Mouse (Mus musculus) gastrocnemius, postnatal 14 days (tissue): Measurements from ENCODE around the gene Aspg. TPM values are rescaled to one million over a fixed set of nuclear protein-coding genes. Genes with fewer than 3 reads are reported as not detected.

Source experiments
- DNase-seq: peaks from one replicate; pipeline ENCODE4 v3.0.0; 2021; ENCODE audit warnings: mixed read lengths
- intact Hi-C: fragments of 180-260 bp; cut with DNase I; formaldehyde crosslinking; loops from one replicate; pipeline ENCODE4 v1.15.1; 2025; ENCODE audit warnings: low total_unique reads
- total RNA-seq, 2 experiments: library from RNA; stranded (reverse); gene quantifications; 2 replicates each; pipeline ENCODE4 v1.2.3; 2021

The Aspg gene
- total RNA-seq, 2 experiments from 2014 or later: not detected

DNA sequence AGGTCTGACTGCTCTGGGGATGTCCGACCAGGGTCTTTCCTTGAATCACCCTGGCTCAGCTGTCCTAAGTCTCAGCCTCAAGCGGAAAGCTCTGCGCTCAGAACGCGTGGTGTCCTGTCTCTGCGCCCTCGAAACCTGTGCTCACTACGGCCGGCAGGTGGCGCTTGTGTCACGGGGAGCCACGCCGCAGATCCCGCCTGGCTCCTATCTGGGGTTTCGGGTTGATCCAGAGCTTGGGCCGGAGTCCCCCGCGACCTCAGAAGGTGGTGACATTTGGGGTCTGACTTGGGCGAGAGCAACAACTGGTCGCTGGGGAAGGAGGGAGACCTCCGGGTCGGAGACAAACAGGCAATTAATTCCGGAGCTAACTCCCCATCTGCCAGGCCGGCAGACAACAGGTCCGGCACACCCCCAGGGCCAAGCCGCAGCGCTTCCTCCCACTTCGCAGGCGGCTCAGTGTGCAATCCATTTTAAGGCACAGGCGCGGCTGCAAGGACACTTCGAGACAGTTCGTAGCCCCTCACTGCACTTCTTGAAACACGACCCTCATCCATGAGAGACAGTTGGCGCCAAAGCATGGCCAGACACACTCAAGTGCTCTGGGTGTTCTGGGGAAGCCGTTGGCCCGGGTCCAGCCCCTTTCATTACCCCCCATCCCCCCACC lies 38.9 kb downstream of the Aspg start:
- intact Hi-C loops: loop anchor here (2.0 kb wide), 1 partner anchor 399 kb away; no protein-coding TSS in a partner anchor
- DNase-seq: peak; percentile 83

DNA sequence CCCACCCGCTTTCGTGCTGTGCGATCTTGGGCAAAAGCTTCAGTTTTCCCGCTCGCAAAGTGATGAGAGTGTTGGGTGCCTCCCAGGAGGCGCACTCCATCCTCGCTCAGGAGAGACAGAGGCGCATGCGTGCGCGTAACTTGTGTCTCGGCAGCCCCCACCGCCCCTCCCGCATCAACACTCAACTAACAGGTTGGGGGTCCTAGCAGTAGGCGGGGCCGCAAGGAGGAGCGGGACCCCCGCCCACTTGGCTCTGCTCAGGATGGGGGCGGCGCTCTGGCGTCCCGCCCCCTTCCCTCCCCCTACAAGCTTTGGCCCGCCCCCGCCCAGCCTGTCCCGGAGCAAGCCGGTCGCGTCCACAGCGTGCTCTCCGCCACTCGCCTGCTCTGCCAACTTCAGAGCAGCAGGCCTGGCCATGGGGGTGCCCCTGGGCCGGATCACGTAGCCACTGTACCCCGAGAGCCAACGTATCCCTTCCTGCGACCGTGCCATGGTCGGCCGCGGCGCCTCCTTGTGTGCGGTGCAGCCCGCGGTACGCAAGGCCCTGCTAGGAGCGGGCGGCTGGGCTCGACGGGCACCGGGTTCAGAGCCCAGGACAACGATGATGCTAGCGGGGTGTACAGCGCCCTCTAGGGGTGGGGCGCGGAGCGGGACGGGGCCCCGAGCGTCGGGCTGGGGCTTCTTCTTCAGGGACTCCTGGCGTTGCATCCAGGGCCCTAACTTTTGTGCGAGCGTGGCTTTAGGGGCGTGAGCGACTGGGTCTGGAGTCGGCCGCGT lies 39.6 kb downstream of the Aspg start, which contains the start of gene Kif26a:
Gene Kif26a (plus strand): TSS at position 334 of the 777 bp plus-strand sequence.
- intact Hi-C loops: loop anchor here (2.0 kb wide), 2 partner anchors 329 to 399 kb away; no protein-coding TSS in a partner anchor
- peak; percentile 52 for DNase-seq

GRCm38 (mm10) chr12:112147365-112147764 lies 40.9 kb downstream of the Aspg start:
- DNase-seq: no peak
- intact Hi-C loops: loop anchor here (2.0 kb wide), 1 partner anchor 327 kb away; no protein-coding TSS in a partner anchor

GRCm38 (mm10) chr12:112150011-112150410 lies 43.5 kb downstream of the Aspg start:
- intact Hi-C loops: no loop called here
- DNase-seq: no peak

DNA sequence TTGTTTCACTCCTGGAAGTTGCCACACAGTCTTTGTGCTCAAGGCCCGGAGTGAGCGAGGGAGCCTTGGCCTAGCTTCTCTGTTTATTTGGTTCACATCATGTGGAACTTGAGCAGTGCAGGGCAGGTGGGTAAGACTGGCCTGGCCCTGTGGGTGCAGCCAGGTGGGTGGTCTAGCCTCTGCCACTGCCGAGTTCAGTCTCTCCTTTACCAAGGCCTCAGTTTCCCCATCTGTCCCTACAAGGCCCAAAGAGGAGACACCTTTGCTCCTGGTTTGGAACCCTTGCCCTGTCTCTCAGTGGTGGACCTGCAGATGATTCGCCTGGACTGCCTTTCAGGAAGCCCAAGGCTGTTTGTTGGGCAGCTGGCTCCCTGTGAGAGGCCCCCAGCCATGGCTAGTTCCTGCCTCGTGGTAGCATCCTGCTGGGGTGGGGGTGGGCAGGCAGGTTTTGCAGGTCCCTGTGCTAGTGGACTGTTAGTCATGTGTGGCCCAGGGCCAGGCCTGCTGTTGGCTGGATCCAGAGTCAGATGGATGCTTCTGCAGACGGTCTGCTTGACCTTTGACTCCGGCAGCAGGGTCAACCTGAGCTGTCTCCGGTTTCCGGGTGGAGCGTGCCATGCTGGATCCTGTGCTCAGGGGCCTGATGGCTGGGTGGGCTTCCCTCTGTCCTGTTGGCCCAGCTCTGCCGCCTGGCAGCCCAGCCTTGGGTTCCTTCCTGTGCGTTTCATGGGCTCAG lies 44.9 kb downstream of the Aspg start:
- DNase-seq: no peak
- intact Hi-C loops: no loop called here

- intact Hi-C loops: no loop called here
- no peak for DNase-seq
Observed at GRCm38 (mm10) chr12:112151980-112152362, 45.5 kb downstream of the Aspg start.

GRCm38 (mm10) chr12:112153597-112153996 lies 47.1 kb downstream of the Aspg start:
- DNase-seq: no peak
- intact Hi-C loops: no loop called here

DNA sequence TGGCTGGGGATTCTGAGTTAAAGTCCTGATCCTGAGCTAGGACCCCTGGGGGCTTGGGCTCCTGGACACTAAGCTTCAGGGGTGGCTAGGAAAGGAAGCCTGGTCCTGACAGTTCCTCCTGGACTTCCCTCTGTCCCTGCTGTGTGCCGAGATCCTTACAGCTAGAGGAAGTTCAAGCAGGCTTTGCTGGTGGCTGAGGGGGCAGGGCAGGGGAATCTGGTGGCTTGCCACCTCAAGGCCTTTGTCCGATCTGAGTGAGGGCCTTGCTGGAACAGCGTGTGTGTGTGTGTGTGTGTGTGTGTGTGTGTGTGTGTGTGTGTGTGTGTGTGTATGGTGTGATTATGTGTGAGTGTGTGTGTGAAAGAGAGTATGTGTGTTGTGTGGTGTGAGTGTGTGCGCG lies 48.0 kb downstream of the Aspg start:
- no peak for DNase-seq
- intact Hi-C loops: no loop called here

GRCm38 (mm10) chr12:112155218-112156051 lies 49.0 kb downstream of the Aspg start:
- intact Hi-C loops: no loop called here

DNA sequence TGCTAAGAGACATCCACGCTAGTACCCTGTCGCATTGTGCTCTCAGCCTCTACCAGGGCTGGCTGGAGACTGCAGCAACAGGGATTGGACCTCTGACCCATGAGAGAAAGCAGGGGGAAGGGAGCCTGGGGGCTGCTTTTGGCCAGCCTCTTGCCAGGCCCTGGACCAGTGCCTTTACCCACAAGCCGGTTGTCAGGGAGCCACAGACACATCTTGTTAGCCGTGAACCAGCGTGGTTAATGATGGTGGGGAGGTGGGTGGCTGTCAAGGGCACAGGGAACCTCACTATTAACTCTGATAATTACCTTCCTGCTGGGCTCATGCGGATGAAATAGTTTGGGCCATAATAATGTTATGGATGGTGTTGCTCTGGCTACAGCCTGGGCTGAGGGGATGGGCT lies 50.3 kb downstream of the Aspg start:
- intact Hi-C loops: no loop called here

More at GRCm38 (mm10) chr12:112155218-112156051, 49.0 kb downstream of the Aspg start:
- DNase-seq: no peak

GRCm38 (mm10) chr12:112158246-112158645 lies 51.8 kb downstream of the Aspg start:
- intact Hi-C loops: no loop called here
- DNase-seq: no peak

More for the DNA sequence above, 50.3 kb downstream of the Aspg start:
- no peak for DNase-seq

DNA sequence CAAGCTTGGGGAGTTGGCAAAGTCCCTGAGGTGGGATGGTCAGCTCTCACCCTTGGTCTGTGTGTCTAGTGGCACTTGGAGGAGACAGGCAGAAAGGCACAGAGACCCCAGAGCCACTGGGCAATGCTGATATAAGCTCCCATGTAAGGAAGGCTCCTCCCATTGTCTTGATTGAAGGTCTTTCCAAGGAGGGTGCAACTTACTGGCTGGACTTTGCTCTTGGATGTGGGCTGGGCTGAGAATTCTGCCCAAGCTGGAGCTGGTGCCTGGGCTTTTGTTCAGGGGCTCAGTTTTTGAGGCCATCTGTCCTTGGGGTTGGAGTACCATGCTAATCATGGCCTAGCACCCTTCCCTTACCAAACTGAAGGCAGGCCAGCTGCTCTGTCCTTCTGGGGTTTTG lies 52.3 kb downstream of the Aspg start:
- intact Hi-C loops: no loop called here
- DNase-seq: no peak

GRCm38 (mm10) chr12:112163981-112164839 lies 57.7 kb downstream of the Aspg start:
- intact Hi-C loops: no loop called here
- no peak for DNase-seq

DNA sequence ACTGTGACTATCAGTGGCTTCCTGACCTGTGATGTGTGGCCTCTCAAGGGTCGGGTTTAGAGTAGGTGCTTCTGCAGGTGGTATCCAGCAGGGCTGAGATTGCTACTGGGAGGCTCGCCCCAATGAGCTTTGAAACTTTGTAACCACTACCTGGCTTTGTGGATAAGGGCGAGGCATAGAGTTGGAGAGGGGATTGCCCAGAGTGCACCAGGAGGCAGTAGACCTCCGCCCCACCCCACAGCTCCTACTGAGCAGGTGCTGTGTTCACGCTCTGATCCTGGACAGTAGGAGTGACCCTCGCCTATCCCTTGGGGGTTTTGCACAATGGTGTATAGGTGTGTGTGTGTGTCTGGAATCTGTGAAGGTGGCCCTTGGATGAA lies 58.4 kb downstream of the Aspg start:
- DNase-seq: no peak
- intact Hi-C loops: no loop called here

GRCm38 (mm10) chr12:112169240-112169639 lies 62.8 kb downstream of the Aspg start:
- intact Hi-C loops: no loop called here
- DNase-seq: peak; percentile 50

DNA sequence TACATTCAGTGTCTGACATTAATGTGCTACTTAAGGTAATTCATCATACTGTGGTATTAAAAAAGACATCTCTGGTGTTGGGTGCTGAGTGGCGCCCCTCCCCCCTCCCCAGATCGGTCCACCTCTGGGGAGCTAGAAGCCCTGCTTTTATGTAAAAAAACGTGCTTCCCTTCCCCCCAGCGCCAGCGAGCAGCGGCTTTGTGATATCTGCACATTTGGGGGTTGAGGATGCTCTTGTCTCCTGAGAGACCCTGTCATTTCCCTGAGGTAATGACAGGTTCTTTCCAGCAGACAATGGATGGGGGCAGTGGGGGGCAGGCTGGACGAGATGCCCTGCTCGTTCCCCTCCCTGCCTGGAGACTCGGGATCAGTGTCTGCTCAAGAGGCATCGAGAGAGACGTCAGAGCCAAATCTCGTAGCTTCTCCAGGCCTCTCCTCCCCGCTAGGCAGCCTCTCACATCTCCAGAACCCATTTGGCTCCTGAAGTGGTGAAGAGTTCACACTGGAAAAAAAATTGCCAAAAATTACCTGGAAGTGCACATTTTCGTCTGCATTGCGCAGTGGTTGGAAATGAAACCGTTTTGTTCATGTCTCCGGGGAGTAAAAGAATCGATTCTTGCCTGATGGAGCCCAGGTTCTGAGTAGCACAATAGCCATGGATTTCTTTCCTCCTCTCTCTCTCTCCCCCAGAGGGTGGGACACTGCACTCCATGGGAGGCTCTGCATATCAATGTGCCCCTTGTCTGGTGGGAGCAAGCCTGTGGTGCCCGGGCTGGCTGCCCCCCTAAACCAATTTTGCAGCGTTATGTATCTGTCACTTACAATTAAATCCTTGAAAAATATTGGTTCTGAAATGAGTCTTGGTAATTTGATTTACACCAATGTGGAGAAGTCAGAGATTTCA lies 64.4 kb downstream of the Aspg start:
- DNase-seq: no peak
- intact Hi-C loops: no loop called here

DNA sequence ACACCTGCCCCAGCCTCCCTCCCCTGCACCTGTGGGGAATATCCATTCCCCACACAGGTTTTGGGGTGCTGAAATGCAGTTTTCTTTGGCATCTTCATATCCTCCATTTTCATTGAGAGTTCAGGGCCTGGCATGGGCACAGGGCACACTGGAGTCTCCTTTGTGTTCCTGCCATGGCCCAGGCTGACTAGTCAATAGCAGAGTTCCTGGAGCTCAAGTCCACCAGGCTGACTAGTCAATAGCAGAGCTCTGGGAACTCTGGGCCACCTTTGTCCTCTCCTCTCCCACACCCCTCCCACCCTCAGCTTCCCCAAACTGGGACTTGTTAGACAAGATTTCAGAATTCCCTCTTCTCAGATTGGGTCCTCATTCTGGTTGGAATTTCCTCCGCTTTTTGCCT lies 65.2 kb downstream of the Aspg start:
- DNase-seq: no peak
- intact Hi-C loops: no loop called here
